Mouse (Mus musculus) heart, embryonic 14.5 days (tissue): ENCODE measurements around the gene Plekhm2. TPM values are rescaled to one million over a fixed set of nuclear protein-coding genes. Genes with fewer than 3 reads are reported as not detected.

Experiments used
- ATAC-seq: fragments of 200-750 bp; cut with Nextera tagmentation; 2 replicates; pipeline ENCODE4 v1.8.0; 2017; ENCODE audit warnings: low read depth, moderate TSS enrichment; ENCODE audit not compliant: insufficient number of reproducible peaks, insufficient read depth, low FRiP score
- H3K27ac ChIP-seq, 2 experiments: fragments of 200-500 bp in 1 of 2; fragments of 300-500 bp in 1 of 2; sonication (generic) in 1 of 2; replicated peaks in 1 of 2; 2 replicates each; pipeline ENCODE4 v1.5.1; 2012 to 2014; ENCODE audit warnings: low read depth in 2 of 2, low read length in 2 of 2, control low read depth in 1 of 2, mild to moderate bottlenecking in 1 of 2, mixed read lengths in 1 of 2; ENCODE audit not compliant: control insufficient read depth in 1 of 2, insufficient read depth in 1 of 2
- H3K27me3 ChIP-seq: fragments of 300-500 bp; sonication (generic); 2 replicates; pipeline ENCODE4 v1.6.1; 2014; ENCODE audit warnings: mild to moderate bottlenecking, low read length, control low read depth; ENCODE audit not compliant: control insufficient read depth, insufficient read depth
- H3K36me3 ChIP-seq: fragments of 300-500 bp; sonication (generic); 2 replicates; pipeline ENCODE4 v1.6.1; 2014; ENCODE audit warnings: mild to moderate bottlenecking, control low read depth, low read length, mixed read lengths; ENCODE audit not compliant: control insufficient read depth, insufficient read depth
- H3K4me1 ChIP-seq, 2 experiments: fragments of 200-500 bp in 1 of 2; fragments of 300-500 bp in 1 of 2; sonication (generic) in 1 of 2; 2 replicates each; pipeline ENCODE4 v1.6.1; 2012 to 2014; ENCODE audit warnings: low read length in 2 of 2, control low read depth in 1 of 2, mixed read lengths in 1 of 2; ENCODE audit not compliant: control insufficient read depth in 2 of 2, insufficient read depth in 2 of 2
- H3K4me2 ChIP-seq: fragments of 300-500 bp; sonication (generic); 2 replicates; pipeline ENCODE4 v1.6.1; 2014; ENCODE audit warnings: mild to moderate bottlenecking, low read length
- H3K4me3 ChIP-seq, 2 experiments: fragments of 200-500 bp in 1 of 2; fragments of 300-500 bp in 1 of 2; sonication (generic) in 1 of 2; 2 replicates each; pipeline ENCODE4 v1.5.1; 2012 to 2014; ENCODE audit warnings: low read length in 2 of 2, mild to moderate bottlenecking in 2 of 2, control low read depth in 1 of 2, low read depth in 1 of 2, moderate library complexity in 1 of 2; ENCODE audit not compliant: control insufficient read depth in 1 of 2, insufficient read depth in 1 of 2
- H3K9ac ChIP-seq: fragments of 300-500 bp; sonication (generic); 2 replicates; pipeline ENCODE4 v1.6.1; 2014; ENCODE audit warnings: mild to moderate bottlenecking, low read length
- H3K9me3 ChIP-seq: fragments of 300-500 bp; sonication (generic); 2 replicates; pipeline ENCODE4 v1.6.1; 2016; ENCODE audit warnings: low read length, control low read depth; ENCODE audit not compliant: control insufficient read depth
- WGBS: fragments of 180-500 bp; shearing (Covaris S2); extraction: QIAGEN DNeasy Blood & Tissue Kit; methylation state at CpG from one replicate; pipeline ENCODE4 v1.1.7; 2014; 5-methylcytosine and 5-hydroxymethylcytosine counted together
- polyA plus RNA-seq: library from polyadenylated mRNA; unstranded; fragments of >200 nt; fragmentation: Nextera tagmentation; extraction: Ambion mirVana; gene quantifications from 2 replicates; pipeline ENCODE4 v1.2.1, GENCODE M21; 2014

Plekhm2 gene
- polyA plus RNA-seq, 1 experiment from 2014 or later: 7.8 TPM

DNA sequence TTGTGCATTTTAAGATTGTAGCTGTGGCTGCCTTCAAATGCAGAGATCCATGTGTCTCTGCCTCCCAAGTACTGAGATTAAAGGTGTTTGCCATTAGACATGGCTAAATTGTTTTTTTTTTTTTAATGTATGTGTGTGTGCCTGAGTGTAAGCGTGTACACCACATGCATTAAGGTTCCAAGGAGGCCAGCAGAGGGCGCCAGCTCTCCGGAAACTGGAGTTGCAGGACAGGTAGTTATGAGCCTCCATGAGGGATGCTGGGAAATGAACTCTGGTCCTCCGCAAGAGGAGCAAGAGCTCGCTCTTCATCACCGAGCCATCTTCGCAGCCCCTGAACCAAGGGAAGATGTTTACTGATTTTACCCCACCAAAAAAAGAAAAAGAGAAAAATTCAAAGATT, 87.8 kb downstream of the Plekhm2 start:
- no peak for ATAC-seq
- Histone ChIP-seq H3K4me3 (no peak overlapping the region), H3K36me3 (peaks cover 52% of the 10 kb centered on the region), H3K4me1 (peaks cover 8 to 17% of the 10 kb centered on the region in 2 experiments; a peak in 3 of 4 replicates), H3K27ac (no peak overlapping the region), H3K9ac (no peak overlapping the region), H3K27me3 (no peaks in the 10 kb centered on the region), H3K4me2 (no peak overlapping the region), H3K9me3 (no peaks in the 10 kb centered on the region)
- 94% methylated on average over 7 of the region's 7 CpGs for WGBS

DNA sequence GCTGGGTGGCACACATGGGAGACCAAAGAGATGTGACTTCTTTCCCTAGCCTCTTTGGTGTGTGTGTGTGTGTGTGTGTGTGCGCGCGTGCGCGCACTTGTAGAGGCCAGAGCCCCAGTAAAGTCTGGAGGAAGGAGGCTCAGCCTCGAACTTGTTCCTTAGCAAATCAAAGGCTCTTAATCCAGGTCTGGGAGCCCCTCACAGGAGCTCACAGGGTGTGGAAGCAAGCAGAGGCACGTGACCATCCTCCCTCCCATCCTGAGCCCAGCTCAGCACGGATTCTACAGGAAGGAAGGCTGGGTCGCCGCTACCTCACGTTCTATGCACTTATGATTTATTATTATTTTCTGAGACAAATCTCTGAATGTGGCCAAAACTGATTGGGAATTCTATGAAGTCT, 88.3 kb downstream of the Plekhm2 start:
- 80% methylated on average over 11 of the region's 11 CpGs for WGBS
- no peak overlapping the region for H3K4me2 ChIP-seq
- no peak overlapping the region for H3K9ac ChIP-seq
- H3K27me3 ChIP-seq: no peaks in the 10 kb centered on the region
- H3K27ac ChIP-seq: no peak overlapping the region
- H3K4me1 ChIP-seq: peaks cover 8 to 17% of the 10 kb centered on the region in 2 experiments; a peak in 3 of 4 replicates
- H3K9me3 ChIP-seq: no peaks in the 10 kb centered on the region
- H3K4me3 ChIP-seq: no peak overlapping the region
- peaks cover 49% of the 10 kb centered on the region for H3K36me3 ChIP-seq
- no peak for ATAC-seq

Other genes starting within 250 kb of the Plekhm2 start
- 0.26 and 1.1 TPM in 2 replicates for gene Clcnkb, start 248.9 kb downstream of the Plekhm2 start, polyA plus RNA-seq
- gene Hspb7, start 244.1 kb downstream of the Plekhm2 start, polyA plus RNA-seq: 172 and 266 TPM in 2 replicates
- not detected in 2 replicates for gene Srarp, start 228.8 kb downstream of the Plekhm2 start, polyA plus RNA-seq
- gene Zbtb17, start 220.2 kb downstream of the Plekhm2 start, polyA plus RNA-seq: 16.2 and 18.8 TPM in 2 replicates
- 9.6 and 10.7 TPM in 2 replicates for gene Spen, start 126.3 kb downstream of the Plekhm2 start, polyA plus RNA-seq
- gene Fblim1, start 58.8 kb downstream of the Plekhm2 start, polyA plus RNA-seq: 45.2 and 45.7 TPM in 2 replicates
- 0.19 and 0.43 TPM in 2 replicates for gene Tmem82, start 46.3 kb downstream of the Plekhm2 start, polyA plus RNA-seq
- 0.09 and 0.19 TPM in 2 replicates for gene Slc25a34, start 41.1 kb downstream of the Plekhm2 start, polyA plus RNA-seq
- gene Rsc1a1, start 20.7 kb upstream of the Plekhm2 start, polyA plus RNA-seq: 0.72 and 2.1 TPM in 2 replicates
- gene Ddi2, start 58.5 kb upstream of the Plekhm2 start, polyA plus RNA-seq: 12.0 and 12.1 TPM in 2 replicates
- gene Agmat, start 81.8 kb upstream of the Plekhm2 start, polyA plus RNA-seq: 1.1 and 1.4 TPM in 2 replicates
- gene Dnajc16, start 126.0 kb upstream of the Plekhm2 start, polyA plus RNA-seq: 3.6 and 4.4 TPM in 2 replicates
- gene Casp9, start 128.7 kb upstream of the Plekhm2 start, polyA plus RNA-seq: 15.2 and 15.4 TPM in 2 replicates
- gene Cela2a, start 161.3 kb upstream of the Plekhm2 start, polyA plus RNA-seq: not detected in 2 replicates
- gene Ctrc, start 181.5 kb upstream of the Plekhm2 start, polyA plus RNA-seq: not detected in 2 replicates
- gene Efhd2, start 210.0 kb upstream of the Plekhm2 start, polyA plus RNA-seq: 33.2 and 43.6 TPM in 2 replicates